Mouse (Mus musculus) thymus, postnatal 25 days (tissue): ENCODE measurements around the gene Eef1b2.
A peak's percentile ranks its signal among the peaks of the same experiment; 100 is the strongest.
"Not testable (repeated sequence)": the region's sequence is repeated elsewhere in the genome, so short reads cannot be mapped to it uniquely, and the experiment has no call there.

ENCODE experiments used
- DNase-seq: peaks from one replicate; pipeline ENCODE4 v3.0.0; 2022

The Eef1b2 gene

DNA sequence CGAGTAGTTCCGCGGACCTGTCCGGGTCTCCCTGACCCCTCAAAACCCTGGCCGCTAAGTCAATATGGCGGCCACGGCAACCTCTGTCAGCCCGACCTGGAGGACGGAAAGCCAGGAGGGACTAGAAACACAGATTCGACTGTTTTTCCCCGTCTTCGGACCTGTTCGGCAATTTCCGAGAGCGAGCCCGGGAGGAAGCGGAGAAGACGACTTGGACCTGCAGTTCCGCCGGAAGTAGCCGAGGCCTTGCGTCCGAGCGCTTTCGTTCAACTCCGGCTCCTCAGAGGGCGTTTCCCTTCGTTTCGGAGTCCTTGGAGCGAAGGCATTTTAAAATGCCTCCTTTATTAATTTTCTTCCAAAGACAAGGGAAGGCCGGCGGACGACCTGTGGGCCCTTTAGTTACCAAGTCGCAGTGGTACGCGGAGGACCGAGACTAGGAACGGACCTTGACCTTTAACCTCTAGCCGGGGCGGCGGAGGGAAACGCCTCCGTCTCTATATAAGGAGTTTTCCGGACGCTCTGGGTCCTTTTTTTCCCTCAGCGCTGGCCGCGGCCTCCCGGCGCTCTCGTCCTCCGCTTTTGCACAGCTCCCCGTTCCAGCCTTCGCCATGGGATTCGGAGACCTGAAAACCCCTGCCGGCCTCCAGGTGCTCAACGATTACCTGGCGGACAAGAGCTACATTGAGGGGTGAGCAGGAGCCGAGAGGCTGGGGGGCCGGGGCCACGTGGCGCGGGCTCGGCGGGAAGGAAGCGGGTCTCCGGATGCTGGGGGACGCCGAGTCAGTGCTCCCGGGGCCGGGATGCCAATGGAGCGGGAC is at the start of gene Eef1b2, which contains the start of gene Ndufs1:
Gene Eef1b2, plus strand, starts transcription at position 222 of the 818 bp plus-strand sequence.
Gene Ndufs1, minus strand, starts transcription at position 230 of the 818 bp plus-strand sequence.
- DNase-seq, result peak; percentile 97

DNA sequence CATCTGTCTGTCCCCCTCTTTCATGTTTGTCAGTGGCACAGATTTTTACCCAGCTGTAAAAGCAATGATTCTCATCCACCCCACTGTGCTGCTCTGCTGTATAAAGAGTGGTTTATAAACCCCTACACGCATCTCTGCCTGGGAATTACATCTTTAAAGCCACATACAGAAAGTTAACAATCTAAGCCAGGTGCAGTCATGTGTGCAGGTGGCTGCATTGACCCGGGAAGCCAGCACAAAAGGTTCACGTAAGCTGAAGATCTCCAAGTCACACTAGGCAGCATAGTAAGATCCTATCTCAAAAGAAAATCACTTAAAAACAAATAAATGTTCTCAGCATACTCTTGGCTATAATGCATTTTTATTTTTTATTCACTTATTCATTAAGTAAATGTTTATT is 47.4 kb upstream of the Eef1b2 start:
- no peak for DNase-seq

DNA sequence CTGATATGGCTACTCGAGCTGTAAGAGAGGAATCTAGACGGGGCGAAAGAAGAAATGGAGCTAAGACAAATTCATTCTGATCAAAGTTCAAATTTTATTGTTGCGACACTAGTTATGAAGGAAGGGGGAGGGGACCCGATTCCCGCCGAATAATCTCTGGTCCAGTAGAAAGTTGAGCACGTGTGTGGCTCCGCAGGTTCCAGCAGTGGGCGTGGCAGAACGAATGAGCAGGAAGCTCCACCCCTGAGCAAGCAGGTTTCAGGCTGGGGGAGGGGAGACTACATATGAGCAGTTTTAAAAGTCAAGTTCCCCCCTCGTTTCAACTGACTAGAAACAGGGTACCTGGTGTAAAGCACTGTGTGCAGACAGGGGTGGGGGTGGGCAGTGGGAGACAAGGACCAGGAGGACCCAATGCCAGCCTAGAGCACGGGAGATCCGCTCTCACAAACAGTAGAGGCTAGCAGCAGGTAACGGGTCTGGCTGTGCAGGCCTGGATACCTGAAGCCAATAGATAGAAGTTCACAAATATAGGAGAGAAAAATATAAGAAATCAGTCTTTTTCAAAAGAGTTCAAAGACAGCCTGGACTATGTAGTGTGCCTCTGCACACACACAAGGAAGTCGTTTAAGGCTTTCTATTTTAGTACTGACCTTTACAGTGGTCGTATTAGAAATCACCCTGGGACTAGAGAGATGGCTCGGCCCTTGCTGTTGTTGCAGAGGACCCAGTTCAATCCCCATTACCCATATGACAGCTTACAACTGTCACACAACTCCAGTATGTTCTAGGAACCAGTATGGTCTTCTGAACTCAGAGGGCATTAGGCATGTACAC is 46.6 kb upstream of the Eef1b2 start:
- peak; percentile 28 for DNase-seq

DNA sequence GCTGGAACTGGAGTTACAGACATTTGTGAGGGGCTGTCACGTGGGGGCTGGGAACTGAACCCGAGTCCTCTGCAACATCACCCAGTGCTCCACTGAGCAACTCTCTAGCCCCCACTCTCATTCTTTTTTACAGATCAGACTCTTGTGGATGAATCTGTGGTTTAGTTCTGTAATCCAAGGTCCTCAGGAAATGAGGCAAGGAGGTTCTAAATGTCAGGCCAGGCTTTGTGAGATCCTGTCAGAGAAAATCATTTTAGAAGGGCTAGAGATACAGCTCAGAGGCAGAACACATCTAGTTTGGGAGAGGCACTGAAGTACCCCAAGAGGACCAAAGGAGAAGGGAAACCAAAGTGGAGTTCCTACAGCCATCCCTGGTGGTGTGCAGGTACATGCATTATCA is 45.7 kb upstream of the Eef1b2 start:
- no peak for DNase-seq

GRCm38 (mm10) chr1:63131766-63132165 is 44.9 kb upstream of the Eef1b2 start:
- DNase-seq, result no peak

DNA sequence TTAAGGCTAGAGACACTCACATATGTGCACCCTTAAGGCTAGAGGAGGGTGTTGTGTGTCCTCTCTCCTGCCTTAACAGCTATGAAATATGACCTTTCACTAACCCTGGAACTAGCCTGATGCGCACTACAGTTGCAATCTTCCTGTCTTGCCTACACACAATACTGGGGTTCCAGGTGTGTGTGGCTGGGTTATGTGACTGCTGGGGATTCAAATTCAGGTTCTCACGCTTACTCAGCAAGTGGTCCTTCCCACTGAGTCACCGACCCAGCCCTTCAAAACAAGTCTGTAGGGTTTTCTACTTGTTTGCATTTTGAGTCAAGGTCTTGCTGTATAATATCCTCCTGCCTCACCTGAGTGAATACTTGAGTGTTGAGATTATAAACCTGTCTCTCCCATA is 42.1 kb upstream of the Eef1b2 start:
- no peak for DNase-seq

DNA sequence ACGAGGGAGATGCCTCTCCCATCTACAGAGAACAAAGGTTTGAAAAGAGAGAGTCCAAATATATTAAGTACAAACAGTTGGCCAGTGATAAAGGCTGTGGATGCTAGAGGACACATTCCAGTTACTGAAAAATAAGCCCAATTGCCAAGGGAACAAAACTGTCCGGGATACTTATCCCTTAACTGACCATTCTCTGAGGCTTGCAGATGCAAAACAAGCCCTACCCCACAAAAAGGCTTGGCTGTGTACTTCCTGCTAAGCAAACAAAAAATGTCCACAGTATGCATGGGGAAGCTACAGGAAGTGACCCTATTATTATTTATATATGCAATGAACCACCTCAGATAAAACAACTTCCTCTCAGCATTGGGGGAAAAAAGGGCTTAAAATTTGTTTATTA is 38.7 kb upstream of the Eef1b2 start:
- no peak for DNase-seq

DNA sequence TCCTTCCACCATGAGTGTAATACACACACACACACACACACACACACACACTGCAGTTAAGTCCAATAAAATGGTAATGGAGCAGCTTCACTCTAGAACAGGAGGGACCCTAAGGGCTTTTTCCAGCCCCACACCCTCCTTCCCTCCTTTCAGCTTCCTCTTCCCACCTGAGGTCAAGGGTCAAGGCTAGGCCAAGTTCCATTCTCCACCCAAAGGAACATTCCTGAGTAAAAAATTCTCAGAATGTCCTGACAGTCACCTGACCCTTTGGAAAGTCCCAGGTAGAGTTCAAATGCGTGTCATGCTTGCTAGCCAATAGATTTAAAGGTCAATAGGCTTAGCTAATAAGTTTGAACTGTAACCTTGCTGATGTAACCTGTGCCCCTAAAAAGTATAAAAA is 38.0 kb upstream of the Eef1b2 start:
- not testable (repeated sequence) for DNase-seq

GRCm38 (mm10) chr1:63140231-63140630 is 36.4 kb upstream of the Eef1b2 start:
- no peak for DNase-seq

DNA sequence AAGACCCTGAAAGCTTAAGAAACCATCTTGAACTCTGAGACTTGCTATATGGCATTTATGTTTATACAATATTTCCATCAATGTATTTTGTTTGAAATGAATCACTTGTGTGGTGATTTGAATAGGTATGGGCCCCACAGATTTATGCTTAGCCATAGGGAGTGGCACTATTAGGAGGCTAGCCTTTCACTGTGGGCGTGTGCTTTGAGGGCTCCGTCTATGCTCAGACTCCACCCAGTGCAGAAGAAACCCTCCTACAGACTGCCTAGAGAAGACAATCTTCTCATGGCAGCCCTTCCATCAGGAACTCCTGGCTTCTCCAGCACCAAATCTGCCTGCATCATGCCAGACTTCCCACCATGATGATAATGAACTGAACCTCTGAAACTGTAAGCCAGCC is 8.0 kb upstream of the Eef1b2 start:
- no peak for DNase-seq

DNA sequence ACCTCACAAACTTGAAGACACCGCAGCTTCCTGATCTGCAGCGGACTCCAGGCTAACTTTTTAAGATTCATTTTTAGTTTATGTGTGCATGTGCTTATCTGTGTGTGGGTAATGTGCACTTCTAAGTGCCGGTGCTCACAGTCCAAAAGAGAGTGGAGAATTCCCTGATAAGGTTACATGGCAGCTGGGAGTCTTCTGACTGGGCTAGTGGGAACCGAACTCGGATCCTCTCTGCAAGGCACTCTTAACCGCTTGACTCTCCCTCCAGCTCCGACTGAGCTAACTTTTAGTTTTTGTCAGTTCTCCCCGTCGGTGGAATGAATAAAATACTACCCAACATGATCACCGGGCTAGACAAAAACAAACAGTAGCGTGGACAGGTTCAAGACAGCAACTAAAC is 772 bp upstream of the Eef1b2 start:
- no peak for DNase-seq

DNA sequence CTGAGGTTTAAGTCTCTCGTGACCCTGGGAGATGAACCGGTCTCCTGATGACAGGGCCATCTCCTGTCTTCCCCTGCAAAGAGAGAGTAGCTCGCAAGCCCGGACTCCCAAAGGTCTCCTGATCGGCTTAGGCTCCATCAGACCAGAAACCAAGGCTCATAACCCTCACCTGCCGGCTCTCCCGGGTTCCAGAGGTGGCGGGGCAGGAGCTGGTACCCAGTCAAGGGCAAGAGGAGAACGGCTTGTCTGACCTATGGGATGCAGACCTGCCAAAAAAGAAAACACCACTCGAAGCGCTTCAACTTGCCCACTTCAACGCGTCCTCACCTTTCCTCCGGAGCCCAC is 394 bp upstream of the Eef1b2 start:
- DNase-seq, result no peak

GRCm38 (mm10) chr1:63178308-63178707 is 1.7 kb downstream of the Eef1b2 start:
- no peak for DNase-seq

GRCm38 (mm10) chr1:63180122-63180521 is 3.5 kb downstream of the Eef1b2 start:
- no peak for DNase-seq

DNA sequence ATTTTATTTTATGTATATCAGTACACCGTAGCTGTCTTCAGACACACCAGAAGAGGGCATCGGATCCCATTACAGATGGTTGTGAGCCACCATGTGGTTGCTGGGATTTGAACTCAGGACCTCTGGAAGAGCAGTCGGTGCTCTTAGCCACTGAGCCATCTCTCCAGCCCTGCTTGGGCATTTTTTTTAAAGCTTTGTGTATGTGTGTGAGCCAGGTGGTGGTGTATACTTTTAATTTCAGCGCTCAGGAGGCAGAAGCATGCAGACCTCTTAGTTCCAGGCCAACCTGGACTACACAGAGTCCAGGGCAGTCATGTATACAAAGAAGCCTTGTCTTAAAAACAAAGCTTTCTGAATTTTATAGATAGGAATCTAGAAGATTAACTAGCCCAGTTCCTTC is 4.0 kb downstream of the Eef1b2 start:
- DNase-seq, result not testable (repeated sequence)

GRCm38 (mm10) chr1:63181019-63181418 is 4.4 kb downstream of the Eef1b2 start:
- peak; percentile 93 for DNase-seq

DNA sequence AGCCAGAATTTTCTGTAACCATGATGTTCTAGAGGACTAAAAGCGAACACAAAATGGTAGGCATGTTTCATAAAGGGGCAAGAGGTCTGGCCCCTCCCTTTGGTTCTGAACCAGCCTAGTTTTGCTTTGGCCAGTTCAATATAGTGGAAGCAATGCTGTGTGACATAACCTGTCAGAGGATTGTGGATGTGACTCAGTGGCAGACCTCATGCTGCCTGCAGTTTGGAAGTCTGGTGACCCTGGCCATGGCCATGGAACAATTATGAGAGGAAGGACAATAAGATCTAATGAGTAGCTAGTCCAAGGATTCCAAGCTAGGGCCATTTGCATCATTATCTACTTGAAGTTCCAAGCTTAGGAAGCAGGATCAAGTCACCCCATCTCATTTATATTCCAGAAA is 4.9 kb downstream of the Eef1b2 start:
- no peak for DNase-seq

DNA sequence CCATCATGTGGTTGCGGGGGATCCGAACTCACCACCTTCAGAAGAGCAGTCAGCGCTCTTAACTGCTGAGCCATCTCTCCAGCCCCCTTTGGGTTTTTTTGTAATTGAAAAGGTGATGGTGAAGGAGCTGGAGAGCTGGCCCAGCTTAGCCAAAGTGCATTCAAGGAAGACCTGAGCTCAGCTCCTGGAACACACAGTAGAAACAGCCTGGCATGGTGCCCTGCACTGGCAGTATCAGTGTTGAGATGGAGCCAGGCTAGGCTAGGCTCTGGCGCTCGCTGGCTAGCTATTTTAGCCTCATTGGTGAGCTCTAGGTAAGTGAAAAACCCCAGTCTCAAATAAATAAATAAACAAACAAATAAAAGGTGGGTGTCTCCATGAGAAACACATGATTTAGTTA is 5.6 kb downstream of the Eef1b2 start:
- DNase-seq, result no peak

DNA sequence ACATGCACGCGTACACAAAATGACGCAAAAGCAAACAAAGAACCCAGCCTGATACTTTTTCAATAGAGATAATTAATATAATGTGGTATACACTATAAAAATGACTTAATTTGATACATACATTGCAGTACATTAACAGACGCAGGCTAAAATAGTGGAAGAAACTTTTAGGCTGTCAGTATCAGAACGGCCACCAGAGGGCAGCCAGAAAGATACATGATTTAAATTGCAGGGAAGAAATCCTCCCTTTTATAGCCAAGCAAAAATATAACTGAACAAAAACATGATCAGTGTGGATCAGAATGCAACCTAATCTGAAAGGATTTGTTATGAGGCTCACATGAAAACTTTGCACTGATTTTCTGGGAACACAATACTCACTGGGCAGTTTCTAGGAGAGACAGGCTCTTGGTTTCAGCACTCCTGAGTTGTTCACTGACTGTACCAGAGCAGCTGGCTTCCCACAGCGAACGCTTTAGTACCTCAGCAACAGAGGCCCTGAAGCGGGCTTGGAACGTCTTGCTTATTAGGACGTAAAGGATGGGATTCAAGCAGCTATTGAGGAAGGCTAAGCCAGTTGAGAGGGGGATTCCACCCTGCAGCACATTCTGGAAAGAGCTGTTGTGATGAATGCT is 6.1 kb downstream of the Eef1b2 start:
- peak; percentile 52 for DNase-seq

- DNase-seq, result not testable (repeated sequence)
These were observed 8.8 kb downstream of the Eef1b2 start for GRCm38 (mm10) chr1:63185430-63185829.

- DNase-seq, result no peak
These were observed 11.9 kb downstream of the Eef1b2 start for GRCm38 (mm10) chr1:63188536-63188935.

DNA sequence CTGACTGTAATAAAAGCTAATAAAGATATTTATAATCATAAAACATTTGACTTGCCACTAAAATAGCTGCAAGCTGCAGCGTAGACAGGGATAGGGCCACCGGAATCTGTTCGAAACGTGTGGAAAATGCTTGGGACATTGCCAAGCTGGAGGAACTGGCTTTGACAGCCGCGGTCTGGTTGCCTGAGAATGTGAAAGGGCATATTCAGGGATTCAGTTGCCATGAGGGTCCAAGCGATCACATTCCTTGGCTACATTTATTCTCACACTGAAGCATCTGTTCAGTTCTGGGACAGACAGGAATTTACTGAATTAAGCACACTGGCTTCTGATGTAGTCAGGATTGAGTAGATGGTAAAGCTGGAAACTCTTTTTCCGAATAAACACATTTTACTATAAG is 14.2 kb downstream of the Eef1b2 start:
- no peak for DNase-seq

- no peak for DNase-seq
These were observed 15.9 kb downstream of the Eef1b2 start for GRCm38 (mm10) chr1:63192306-63193065.
